Mouse (Mus musculus) CD4-positive naive resting alpha-beta T cell, adult 76 days (primary cell): ENCODE results near the gene Psen1. TPM values are rescaled to one million over a fixed set of nuclear protein-coding genes. Genes with fewer than 3 reads are reported as not detected.

Experiments
- total RNA-seq: library from RNA; stranded (reverse); gene quantifications from one replicate; pipeline ENCODE4 v1.2.4, GENCODE M21; 2023

The Psen1 gene
- 65.6 TPM for total RNA-seq

GRCm38 (mm10) chr12:83687934-83688315 is at the start of gene Psen1:
Gene Psen1 (plus strand): TSS chr12:83688152.

GRCm38 (mm10) chr12:83763311-83764043 is 75.5 kb downstream of the Psen1 start, which contains the start of gene Papln:
Gene Papln (plus strand): TSS chr12:83763634.

Other genes with a start within 250 kb of the Psen1 start
- gene Dpf3, start 200.4 kb upstream of the Psen1 start, total RNA-seq: not detected
- 24.8 TPM for gene Dcaf4, start 167.7 kb upstream of the Psen1 start, total RNA-seq
- gene Zfyve1, start 90.9 kb upstream of the Psen1 start, total RNA-seq: 23.9 TPM
- gene Rbm25, start 56.9 kb upstream of the Psen1 start, total RNA-seq: 375 TPM
- not detected for gene Papln, start 75.5 kb downstream of the Psen1 start, total RNA-seq
- gene Numb, start 233.8 kb downstream of the Psen1 start, total RNA-seq: 73.5 TPM